Mouse (Mus musculus) midbrain, embryonic 14.5 days (tissue): ENCODE results near the gene Bhmt2. TPM values are rescaled to one million over a fixed set of nuclear protein-coding genes. Genes with fewer than 3 reads are reported as not detected.

Source experiments
- ATAC-seq: fragments of 200-750 bp; cut with Nextera tagmentation; 2 replicates; pipeline ENCODE4 v1.8.0; 2017; ENCODE audit warnings: moderate number of reproducible peaks, moderate library complexity; ENCODE audit not compliant: low FRiP score, low TSS enrichment
- DNase-seq: peaks from one replicate; pipeline ENCODE4 v3.0.0-alpha.2; 2015
- H3K27ac ChIP-seq: fragments of 300-500 bp; sonication (generic); replicated peaks from 2 replicates; pipeline ENCODE4 v1.5.1; 2014; ENCODE audit warnings: mild to moderate bottlenecking, low read depth, low read length, moderate library complexity
- H3K27me3 ChIP-seq: fragments of 300-500 bp; sonication (generic); 2 replicates; pipeline ENCODE4 v1.6.1; 2014; ENCODE audit warnings: low read length, control low read depth, mixed read lengths; ENCODE audit not compliant: control insufficient read depth, insufficient read depth
- H3K36me3 ChIP-seq: fragments of 300-500 bp; sonication (generic); 2 replicates; pipeline ENCODE4 v1.6.1; 2014; ENCODE audit warnings: low read length, control low read depth; ENCODE audit not compliant: control insufficient read depth, insufficient read depth
- H3K4me1 ChIP-seq: fragments of 300-500 bp; sonication (generic); 2 replicates; pipeline ENCODE4 v1.6.1; 2014; ENCODE audit warnings: mild to moderate bottlenecking, antibody characterized with exemption, low read length, control low read depth; ENCODE audit not compliant: control insufficient read depth, insufficient read depth
- H3K4me2 ChIP-seq: fragments of 300-500 bp; sonication (generic); 2 replicates; pipeline ENCODE4 v1.6.1; 2014; ENCODE audit warnings: mild to moderate bottlenecking, low read length, moderate library complexity
- H3K4me3 ChIP-seq: fragments of 300-500 bp; sonication (generic); replicated peaks from 2 replicates; pipeline ENCODE4 v1.5.1; 2014; ENCODE audit warnings: low read depth, low read length
- H3K9ac ChIP-seq: fragments of 300-500 bp; sonication (generic); replicated peaks from 2 replicates; pipeline ENCODE4 v1.6.1; 2014; ENCODE audit warnings: mild to moderate bottlenecking, low read length, moderate library complexity
- H3K9me3 ChIP-seq: fragments of 300-500 bp; sonication (generic); 2 replicates; pipeline ENCODE4 v1.6.1; 2016; ENCODE audit warnings: low read length, control low read depth, mixed read lengths; ENCODE audit not compliant: control insufficient read depth
- WGBS: fragments of 180-500 bp; shearing (Covaris S2); extraction: QIAGEN DNeasy Blood & Tissue Kit; methylation state at CpG from one replicate; pipeline ENCODE4 v1.1.7; 2014; 5-methylcytosine and 5-hydroxymethylcytosine counted together
- polyA plus RNA-seq: library from polyadenylated mRNA; unstranded; fragments of >200 nt; fragmentation: Nextera tagmentation; extraction: Ambion mirVana; gene quantifications from 2 replicates; pipeline ENCODE4 v1.2.1, GENCODE M21; 2014

Bhmt2 gene
- polyA plus RNA-seq, 1 experiment from 2014 or later = not detected

- H3K9me3 ChIP-seq = no peaks in the 10 kb centered on the region
- no peaks in the 10 kb centered on the region for H3K4me1 ChIP-seq
- H3K36me3 ChIP-seq = no peaks in the 10 kb centered on the region
- no peak overlapping the region for H3K9ac ChIP-seq
- ATAC-seq = no peak
- no peak overlapping the region for H3K27ac ChIP-seq
- no peak for DNase-seq
- no peak overlapping the region for H3K4me3 ChIP-seq
- WGBS = 78% methylated on average over 2 of the region's 2 CpGs
- no peaks in the 10 kb centered on the region; the same call in 1 of the 2 replicates for H3K27me3 ChIP-seq
- H3K4me2 ChIP-seq = no peak overlapping the region
Measured at GRCm38 (mm10) chr13:93673296-93673695, 806 bp downstream of the Bhmt2 start.

GRCm38 (mm10) chr13:93672371-93672770 is 1.7 kb downstream of the Bhmt2 start:
- no peak for ATAC-seq
- no peaks in the 10 kb centered on the region for H3K4me1 ChIP-seq
- H3K27me3 ChIP-seq = no peaks in the 10 kb centered on the region; the same call in 1 of the 2 replicates
- no peak for DNase-seq
- 95% methylated on average over 4 of the region's 4 CpGs for WGBS
- no peak overlapping the region for H3K27ac ChIP-seq
- H3K9me3 ChIP-seq = no peaks in the 10 kb centered on the region
- no peak overlapping the region for H3K4me2 ChIP-seq
- no peak overlapping the region for H3K4me3 ChIP-seq
- no peak overlapping the region for H3K9ac ChIP-seq
- no peaks in the 10 kb centered on the region for H3K36me3 ChIP-seq

DNA sequence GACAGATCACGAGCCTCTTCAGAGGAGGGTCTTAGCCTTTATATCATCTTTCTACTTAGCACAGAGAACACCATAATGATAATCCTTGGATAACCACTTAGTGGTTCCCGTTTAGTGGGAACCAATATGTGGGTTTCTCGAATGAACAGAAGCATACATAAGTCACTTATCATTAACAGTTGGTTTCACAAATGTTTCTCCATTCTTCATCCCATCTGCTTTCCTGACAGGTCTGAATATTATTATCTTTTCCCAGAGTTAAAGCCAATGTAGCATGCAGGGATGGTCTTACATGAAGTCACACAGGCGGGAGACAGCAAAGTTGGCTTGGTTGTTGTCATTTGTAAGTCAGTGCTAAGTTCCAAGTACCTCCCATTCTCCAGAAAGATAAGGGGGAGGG is 6.5 kb downstream of the Bhmt2 start:
- no peak for ATAC-seq
- no peak overlapping the region for H3K4me2 ChIP-seq
- no peaks in the 10 kb centered on the region for H3K4me1 ChIP-seq
- no peak overlapping the region for H3K4me3 ChIP-seq
- no peak overlapping the region for H3K27ac ChIP-seq
- no peak overlapping the region for H3K9ac ChIP-seq
- no peaks in the 10 kb centered on the region for H3K36me3 ChIP-seq
- H3K9me3 ChIP-seq = no peaks in the 10 kb centered on the region
- WGBS = 90% methylated on average over 4 of the region's 4 CpGs
- no peaks in the 10 kb centered on the region for H3K27me3 ChIP-seq
- no peak for DNase-seq

GRCm38 (mm10) chr13:93657941-93658340 is 16.2 kb downstream of the Bhmt2 start:
- Histone ChIP-seq H3K9me3 (no peaks in the 10 kb centered on the region), H3K27me3 (no peaks in the 10 kb centered on the region), H3K4me1 (no peaks in the 10 kb centered on the region), H3K9ac (no peak overlapping the region), H3K4me3 (no peak overlapping the region), H3K27ac (no peak overlapping the region), H3K36me3 (no peaks in the 10 kb centered on the region), H3K4me2 (no peak overlapping the region)
- ATAC-seq = no peak
- whole genome bisulfite sequencing = 65% methylated on average over 5 of the region's 5 CpGs
- no peak for DNase-seq

DNA sequence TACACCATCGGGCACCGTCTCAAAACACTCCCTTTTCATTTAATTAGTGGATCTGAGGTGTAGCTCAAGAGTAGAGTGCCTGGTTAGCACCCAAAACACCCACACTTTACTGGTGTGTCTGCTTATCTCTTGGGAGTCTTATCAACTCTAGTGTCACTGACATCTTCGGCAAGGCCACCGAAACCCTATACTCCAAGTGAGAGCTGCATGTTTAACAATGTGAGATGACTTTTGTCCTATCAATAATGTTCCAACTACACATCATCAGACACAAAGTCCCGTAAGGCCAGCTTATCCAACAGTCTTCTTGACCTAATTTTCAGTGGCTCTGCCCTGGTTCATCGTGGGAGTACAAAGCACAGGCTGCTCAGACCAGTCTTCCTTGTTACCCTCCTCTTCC is 20.7 kb downstream of the Bhmt2 start:
- DNase-seq (no peak), ATAC-seq (no peak)
- no peaks in the 10 kb centered on the region for H3K36me3 ChIP-seq
- H3K4me3 ChIP-seq = no peak overlapping the region
- H3K4me1 ChIP-seq = no peaks in the 10 kb centered on the region
- no peaks in the 10 kb centered on the region for H3K9me3 ChIP-seq
- H3K9ac ChIP-seq = no peak overlapping the region
- 93% methylated on average over 6 of the region's 6 CpGs for WGBS
- H3K27ac ChIP-seq = no peak overlapping the region
- H3K4me2 ChIP-seq = no peak overlapping the region
- H3K27me3 ChIP-seq = no peaks in the 10 kb centered on the region

DNA sequence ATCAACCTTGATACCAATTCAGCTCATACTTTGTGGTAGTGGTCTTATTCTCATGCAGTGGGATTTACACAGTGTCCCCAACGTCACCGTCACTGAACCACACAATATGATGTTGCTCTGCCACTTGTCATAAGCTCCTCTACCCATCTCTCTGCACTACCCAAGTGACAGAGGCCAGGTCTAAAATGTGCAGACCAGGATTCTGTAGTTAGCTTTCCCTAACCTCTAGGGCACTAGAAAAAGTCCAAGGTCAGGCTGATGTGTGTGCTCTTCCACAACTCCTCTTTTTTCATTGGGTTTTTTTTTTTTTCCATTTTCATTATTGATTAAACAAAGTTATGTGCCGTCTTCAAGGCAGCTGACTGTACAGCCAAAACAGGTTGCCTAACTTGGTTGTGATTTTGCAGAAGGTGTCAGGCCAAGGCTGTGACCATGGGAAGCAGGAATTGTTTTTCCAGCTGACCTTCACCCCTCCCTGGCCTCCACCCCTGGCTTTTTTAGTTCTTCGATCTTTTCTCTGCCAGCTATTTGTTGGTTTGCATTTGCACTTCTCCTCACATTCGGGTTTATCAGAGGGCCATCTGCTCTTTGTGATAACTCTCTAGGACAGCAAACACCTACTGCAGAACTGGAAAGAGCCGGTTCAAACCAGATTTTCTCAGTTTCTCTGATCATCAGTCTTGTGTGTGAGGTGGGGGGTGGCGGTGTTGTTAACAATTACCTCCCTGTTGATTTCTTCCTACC is 25.5 kb downstream of the Bhmt2 start:
- DNase-seq (no peak), ATAC-seq (no peak)
- Histone ChIP-seq H3K36me3 (no peaks in the 10 kb centered on the region), H3K4me3 (no peak overlapping the region), H3K4me1 (no peaks in the 10 kb centered on the region), H3K9ac (no peak overlapping the region), H3K27me3 (no peaks in the 10 kb centered on the region), H3K27ac (no peak overlapping the region), H3K9me3 (no peaks in the 10 kb centered on the region), H3K4me2 (no peak overlapping the region)
- WGBS = 89% methylated on average over 7 of the region's 7 CpGs

GRCm38 (mm10) chr13:93639636-93640035 is 34.5 kb downstream of the Bhmt2 start:
- Histone ChIP-seq H3K27me3 (no peaks in the 10 kb centered on the region), H3K36me3 (no peaks in the 10 kb centered on the region), H3K4me2 (no peak overlapping the region), H3K4me1 (no peaks in the 10 kb centered on the region), H3K9ac (no peak overlapping the region), H3K9me3 (no peaks in the 10 kb centered on the region), H3K27ac (no peak overlapping the region), H3K4me3 (no peak overlapping the region)
- WGBS = 68% methylated on average over 4 of the region's 4 CpGs
- DNase-seq (no peak), ATAC-seq (no peak)

DNA sequence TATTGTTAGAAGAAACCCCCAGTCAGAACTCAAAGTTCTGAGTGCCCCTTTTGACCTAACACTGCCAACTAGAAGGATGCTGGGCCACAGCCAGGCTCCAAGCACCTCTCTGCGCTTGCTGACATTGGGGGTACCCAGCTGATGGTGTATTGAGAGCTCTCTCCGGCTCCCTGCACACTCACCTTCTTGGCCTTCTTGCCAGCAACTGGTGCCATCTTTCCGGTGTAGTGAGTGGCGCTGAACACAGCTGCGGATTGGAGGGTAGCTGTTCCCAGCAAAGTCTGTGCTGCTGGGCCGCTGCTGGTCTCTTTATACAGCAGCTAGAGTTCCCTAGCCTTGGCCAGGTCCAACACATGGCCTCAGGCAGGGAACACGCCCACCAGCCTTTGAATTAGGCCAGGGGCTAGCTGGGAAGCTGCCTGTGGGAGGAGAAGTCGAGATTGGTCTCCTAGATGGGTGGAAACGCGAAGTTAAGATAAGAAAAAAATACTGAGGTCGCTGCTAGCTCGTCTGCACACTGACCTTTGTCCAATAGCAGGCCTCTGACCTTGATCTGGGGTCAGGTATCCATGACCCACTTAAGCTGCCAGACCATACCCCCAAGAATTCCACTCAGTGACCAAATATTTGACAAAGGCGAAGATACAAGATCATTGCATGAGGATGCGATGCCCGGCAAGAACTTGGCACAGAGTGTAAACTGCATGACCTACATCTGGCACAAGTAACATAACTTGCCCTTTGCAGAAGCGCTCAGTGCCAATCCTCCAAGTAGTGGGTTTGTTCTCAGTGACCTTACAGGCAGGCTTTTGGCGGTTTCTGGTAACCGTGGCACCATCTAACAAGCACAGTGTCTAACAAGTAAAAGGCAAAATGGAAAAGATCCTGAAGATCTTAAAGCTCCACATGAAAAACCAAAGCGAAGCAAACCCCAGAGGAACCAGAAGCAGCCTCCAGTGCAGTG is 36.5 kb downstream of the Bhmt2 start, which contains the start of gene Bhmt:
Bhmt (minus strand) TSS at position 680 of the 964 bp plus-strand sequence.
- H3K9ac ChIP-seq = no peak within 1 kb of the TSS
- no peaks in the 10 kb centered on the region for H3K36me3 ChIP-seq
- no peak within 1 kb of the TSS for H3K4me3 ChIP-seq
- no peaks in the 10 kb centered on the region for H3K27me3 ChIP-seq
- DNase-seq (no peak), ATAC-seq (no peak)
- no peaks in the 10 kb centered on the region for H3K9me3 ChIP-seq
- 72% methylated on average over 19 of the region's 19 CpGs for WGBS
- H3K4me2 ChIP-seq = no peak within 1 kb of the TSS
- no peak within 1 kb of the TSS for H3K27ac ChIP-seq
- H3K4me1 ChIP-seq = no peaks in the 10 kb centered on the region
